Mouse (Mus musculus): ENCODE results near the gene Pex11a. TPM values are rescaled to one million over a fixed set of nuclear protein-coding genes. Genes with fewer than 3 reads are reported as not detected.
A peak's percentile ranks its signal among the peaks of the same experiment; 100 is the strongest.

Gene Pex11a
- total RNA-seq, 2 experiments from 2014 or later, result 9.4 to 10.0 TPM

GRCm38 (mm10) chr7:79740279-79740678 is 2.7 kb downstream of the Pex11a start:
- intact Hi-C loops (cut with DNase I), result no loop called here
- no peak for DNase-seq

GRCm38 (mm10) chr7:79738913-79739312 is 4.0 kb downstream of the Pex11a start:
- intact Hi-C loops (cut with DNase I), result no loop called here
- DNase-seq, result no peak

- intact Hi-C loops (cut with DNase I), result no loop called here
- no peak for DNase-seq
Observed at GRCm38 (mm10) chr7:79736511-79736910, 6.4 kb downstream of the Pex11a start.

GRCm38 (mm10) chr7:79734563-79734962 is 8.4 kb downstream of the Pex11a start:
- intact Hi-C loops (cut with DNase I), result no loop called here

GRCm38 (mm10) chr7:79732622-79733021 is 10.3 kb downstream of the Pex11a start, which contains the start of gene Plin1:
Gene Plin1, minus strand, starts transcription at chr7:79732903.
- intact Hi-C loops (cut with DNase I), result no loop called here
- DNase-seq, result no peak

More at GRCm38 (mm10) chr7:79734563-79734962, 8.4 kb downstream of the Pex11a start:
- no peak for DNase-seq

- intact Hi-C loops (cut with DNase I), result no loop called here
Observed at GRCm38 (mm10) chr7:79731438-79731837, 11.5 kb downstream of the Pex11a start.

GRCm38 (mm10) chr7:79729743-79730370 is 13.1 kb downstream of the Pex11a start:
- intact Hi-C loops (cut with DNase I), result no loop called here

More at GRCm38 (mm10) chr7:79731438-79731837, 11.5 kb downstream of the Pex11a start:
- DNase-seq, result no peak

GRCm38 (mm10) chr7:79729169-79729568 is 13.8 kb downstream of the Pex11a start:
- intact Hi-C loops (cut with DNase I), result no loop called here
- peak; percentile 73 for DNase-seq

More at GRCm38 (mm10) chr7:79729743-79730370, 13.1 kb downstream of the Pex11a start:
- DNase-seq, result peak; percentile 20

GRCm38 (mm10) chr7:79728219-79728618 is 14.7 kb downstream of the Pex11a start:
- intact Hi-C loops (cut with DNase I), result no loop called here
- DNase-seq, result peak; percentile 46

- DNase-seq, result peak; percentile 62
Observed at GRCm38 (mm10) chr7:79727091-79727490, 15.8 kb downstream of the Pex11a start.

GRCm38 (mm10) chr7:79721386-79721977 is 21.4 kb downstream of the Pex11a start:
- intact Hi-C loops (cut with DNase I), result no loop called here
- peak; percentile 27 for DNase-seq

More at GRCm38 (mm10) chr7:79727091-79727490, 15.8 kb downstream of the Pex11a start:
- intact Hi-C loops (cut with DNase I), result no loop called here

- intact Hi-C loops (cut with DNase I), result no loop called here
- DNase-seq, result peak; percentile 88
Observed at GRCm38 (mm10) chr7:79715187-79715981, 27.5 kb downstream of the Pex11a start, which contains the start of gene Kif7. Gene Kif7, minus strand, starts transcription at chr7:79715720.

GRCm38 (mm10) chr7:79710831-79711230 is 32.1 kb downstream of the Pex11a start:
- intact Hi-C loops (cut with DNase I), result no loop called here
- no peak for DNase-seq

GRCm38 (mm10) chr7:79710130-79710607 is 32.8 kb downstream of the Pex11a start:
- intact Hi-C loops (cut with DNase I), result no loop called here
- peak; percentile 74 for DNase-seq

GRCm38 (mm10) chr7:79705210-79705609 is 37.7 kb downstream of the Pex11a start:
- DNase-seq, result no peak
- intact Hi-C loops (cut with DNase I), result no loop called here

GRCm38 (mm10) chr7:79702755-79703154 is 40.2 kb downstream of the Pex11a start:
- intact Hi-C loops (cut with DNase I), result no loop called here
- no peak for DNase-seq

- no peak for DNase-seq
- intact Hi-C loops (cut with DNase I), result no loop called here
Observed at GRCm38 (mm10) chr7:79696495-79696894, 46.4 kb downstream of the Pex11a start.

All from left cerebral cortex, postnatal 4 days (tissue).